Mouse (Mus musculus) CD8-positive naive resting alpha-beta T cell, adult 2 months (primary cell): ENCODE data around the gene Wdr89.

Experiments used
- DNase-seq, 2 experiments: peaks; one replicate each; pipeline ENCODE4 v3.0.0; 2022; ENCODE audit warnings: low read depth in 2 of 2, low spot score in 2 of 2

Gene Wdr89

DNA sequence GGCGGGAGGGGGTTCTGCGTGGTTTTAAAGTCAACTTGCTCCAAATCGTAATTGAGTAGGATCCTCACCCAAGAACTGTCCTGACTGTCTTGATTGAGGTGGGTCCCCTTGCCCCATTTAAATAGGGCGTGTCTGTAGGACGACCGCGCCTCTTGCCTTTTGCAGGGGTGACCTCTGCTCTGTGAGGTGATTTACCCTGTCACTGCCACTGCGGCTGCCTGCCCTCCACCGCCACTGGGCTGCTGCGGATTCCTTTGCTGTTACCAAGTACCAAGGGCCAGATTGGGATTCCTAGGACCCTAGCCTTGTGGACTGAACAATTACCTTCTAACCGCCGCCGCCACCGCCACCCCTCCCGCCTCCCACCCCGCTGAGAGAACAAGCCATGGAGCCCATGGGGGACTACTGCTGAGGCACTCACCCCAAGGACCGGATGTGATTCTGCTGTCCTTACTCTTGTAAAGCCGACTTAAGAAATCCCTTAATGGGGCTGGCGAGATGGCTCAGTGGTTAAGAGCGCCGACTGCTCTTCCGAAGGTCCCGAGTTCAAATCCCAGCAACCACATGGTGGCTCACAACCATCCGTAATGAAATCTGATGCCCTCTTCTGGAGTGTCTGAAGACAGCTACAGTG is 53.1 kb downstream of the Wdr89 start:
- no peak for DNase-seq

GRCm38 (mm10) chr12:75615556-75615955 is 53.8 kb downstream of the Wdr89 start:
- DNase-seq, result no peak

DNA sequence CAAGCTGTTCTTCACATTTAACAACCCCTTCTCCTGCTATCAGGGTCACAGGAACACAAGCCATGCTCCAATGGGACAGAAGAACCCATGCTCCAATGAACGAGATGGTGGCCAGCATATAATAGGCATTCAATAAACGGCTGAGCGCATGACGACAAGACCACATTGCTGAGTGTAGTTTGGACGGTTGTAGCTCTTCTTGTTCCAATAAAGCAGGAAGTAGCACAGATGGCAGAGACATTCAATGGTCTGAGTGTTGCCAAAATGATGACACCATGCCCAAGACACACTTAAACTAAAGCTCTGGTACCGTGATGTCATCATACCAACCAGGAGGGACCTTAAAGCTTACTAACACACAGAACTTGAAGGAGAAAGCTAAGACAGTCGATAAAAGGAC is 56.6 kb downstream of the Wdr89 start:
- DNase-seq, result no peak

DNA sequence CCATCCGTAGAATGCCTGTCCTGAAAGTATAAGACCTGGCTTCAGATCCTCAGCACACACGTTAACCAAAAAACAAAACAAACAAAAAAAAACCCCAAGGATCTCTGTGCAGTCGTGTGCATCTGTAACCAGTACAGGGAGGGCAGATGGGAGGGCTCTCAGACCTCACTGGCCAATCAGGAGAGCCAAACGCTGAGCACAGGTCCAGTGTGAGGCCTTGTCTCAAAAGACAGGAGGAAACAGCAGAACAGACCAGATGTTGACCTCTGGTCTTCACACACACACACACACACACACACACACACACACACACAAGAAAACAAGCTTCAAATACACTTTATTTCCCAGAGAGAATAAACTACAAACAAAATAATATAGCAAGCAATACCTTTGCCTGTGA is 69.8 kb downstream of the Wdr89 start:
- no peak for DNase-seq

DNA sequence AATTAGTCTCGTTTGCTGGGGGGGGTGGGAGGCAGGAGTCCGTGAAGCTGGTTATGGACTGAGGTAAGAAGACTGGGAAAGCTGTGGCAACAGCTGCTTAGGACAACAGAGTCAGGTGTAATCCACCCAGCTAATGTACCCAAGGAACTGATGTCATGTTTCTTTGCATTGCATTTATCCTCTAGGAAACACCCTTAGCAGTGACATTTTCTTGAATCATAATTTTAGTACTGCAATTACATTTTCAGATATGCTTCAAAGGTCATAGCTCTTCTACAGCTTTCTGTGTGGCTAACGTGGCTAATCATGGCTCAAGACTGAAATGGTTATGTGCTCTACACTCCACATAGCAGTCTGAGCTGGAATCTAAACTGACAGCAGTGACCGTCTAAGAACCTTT is 70.3 kb downstream of the Wdr89 start:
- DNase-seq, result no peak

GRCm38 (mm10) chr12:75597707-75598106 is 71.6 kb downstream of the Wdr89 start:
- no peak for DNase-seq

DNA sequence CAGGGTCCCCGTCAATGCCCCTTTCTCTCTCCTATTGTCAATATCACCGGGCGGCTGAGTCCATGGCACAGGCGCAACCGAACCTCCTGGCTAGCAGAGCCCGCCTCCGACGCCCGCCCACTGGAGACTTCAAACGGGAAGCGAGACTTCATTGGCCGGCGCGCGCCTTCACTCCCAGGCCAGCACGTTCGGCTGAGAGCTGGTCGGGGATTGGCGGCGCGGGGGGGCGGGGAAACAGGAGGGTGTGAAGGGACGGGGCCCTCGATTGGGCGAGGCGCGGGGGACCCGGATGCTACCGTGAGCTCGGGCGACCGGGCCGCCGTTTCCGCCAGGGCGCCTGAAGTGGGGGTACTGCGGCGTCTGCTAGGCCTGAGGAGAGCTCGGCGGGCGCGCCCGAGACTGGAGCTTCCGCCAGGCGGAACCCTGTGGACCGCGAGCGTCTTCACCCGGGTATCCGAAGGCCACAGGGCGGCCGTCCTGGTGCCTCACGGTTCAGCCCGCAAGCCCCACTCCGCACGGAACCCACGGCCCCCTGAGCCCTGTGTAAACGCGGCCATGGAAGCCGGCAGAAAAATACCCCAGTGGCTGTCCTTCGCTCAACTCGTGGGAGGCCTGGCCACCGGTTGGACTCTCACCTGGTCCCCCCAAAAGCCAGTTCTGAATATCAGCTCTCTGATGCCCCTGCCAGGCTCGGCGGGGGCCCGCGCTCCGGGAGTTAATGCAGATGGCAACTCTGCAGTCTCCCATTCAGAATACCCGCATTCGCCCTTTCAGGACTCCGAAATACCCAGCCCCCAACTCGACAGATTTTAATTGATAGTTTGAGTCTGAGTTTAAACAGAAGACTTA is 73.0 kb downstream of the Wdr89 start, which contains the start of gene Ppp2r5e:
Gene Ppp2r5e (minus strand): TSS at position 92 of the 849 bp plus-strand sequence.
- peak; percentile 97 to 98 for DNase-seq

- peak; percentile 15 to 31 for DNase-seq
Observed at GRCm38 (mm10) chr12:75595291-75596153, 73.8 kb downstream of the Wdr89 start.

- no peak for DNase-seq
Observed at GRCm38 (mm10) chr12:75594404-75594803, 74.9 kb downstream of the Wdr89 start.

- no peak for DNase-seq
Observed at GRCm38 (mm10) chr12:75593817-75594216, 75.5 kb downstream of the Wdr89 start.

DNA sequence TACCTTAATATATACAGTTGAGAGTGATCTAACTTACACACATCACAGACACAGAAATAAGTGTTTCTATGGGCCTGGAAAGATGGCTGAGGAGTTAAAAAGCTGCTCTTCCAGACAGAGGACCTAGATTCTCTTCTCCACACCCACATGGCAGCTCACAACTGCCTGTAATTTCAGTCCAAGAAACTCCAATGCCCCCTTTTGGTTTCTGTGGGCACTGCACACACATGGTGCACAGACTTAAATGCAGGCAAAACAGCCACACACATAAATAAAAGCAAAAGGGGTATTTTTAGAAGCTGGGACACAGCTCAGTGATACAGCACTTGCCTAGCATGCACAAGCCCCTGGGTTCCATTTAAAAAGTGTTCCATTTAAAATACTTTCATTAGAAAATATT is 81.8 kb downstream of the Wdr89 start:
- DNase-seq, result no peak

- no peak for DNase-seq
Observed at GRCm38 (mm10) chr12:75583776-75584175, 85.6 kb downstream of the Wdr89 start.
